Mouse (Mus musculus) megakaryocyte-erythroid progenitor cell, adult 5-6 weeks (primary cell): ENCODE results near the gene Myo10. TPM values are rescaled to one million over a fixed set of nuclear protein-coding genes. Genes with fewer than 3 reads are reported as not detected.

Experiments
- ATAC-seq: replicated peaks from 2 replicates; pipeline ENCODE4 v1.8.0; 2016; ENCODE audit warnings: mild to moderate bottlenecking, inconsistent platforms; ENCODE audit not compliant: severe bottlenecking, poor library complexity, low FRiP score, low TSS enrichment
- total RNA-seq, 2 experiments: library from RNA; stranded (forward) in 1 of 2; stranded (reverse) in 1 of 2; fragments of 200-1000, 215-1000 nt in 1 of 2; fragments of >200 nt in 1 of 2; fragmentation: Nextera tagmentation in 1 of 2; gene quantifications; 2 replicates each; pipeline ENCODE4 v1.2.3; 2014 to 2017

Gene Myo10
- total RNA-seq, 2 experiments from 2014 or later, result 1.6 to 6.8 TPM

DNA sequence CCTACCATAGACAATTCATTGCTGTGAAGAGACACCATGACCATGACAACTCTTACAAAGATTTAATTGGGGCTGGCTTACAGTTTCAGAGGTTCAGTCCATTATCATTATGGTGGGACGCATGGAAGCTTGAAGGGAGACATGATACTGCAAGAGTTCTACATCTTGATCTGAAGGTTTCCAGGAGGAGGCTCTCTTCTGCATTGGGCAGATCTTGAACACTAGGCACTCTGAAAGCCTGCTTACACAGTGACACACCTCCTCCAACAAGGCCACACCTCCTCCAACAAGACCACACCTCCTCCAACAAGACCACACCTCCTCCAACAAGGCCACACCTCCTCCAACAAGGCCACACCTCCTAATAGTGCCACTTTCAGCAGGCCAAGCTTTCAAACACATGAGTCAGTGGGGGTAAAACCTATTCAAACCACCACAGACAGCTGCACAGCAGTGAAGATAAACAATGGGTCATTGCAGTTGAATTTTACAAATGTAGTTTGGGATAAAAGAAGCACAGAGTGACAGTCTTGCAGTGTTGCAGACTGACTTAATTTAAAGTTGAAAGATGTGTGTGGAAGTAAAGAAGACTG lies 225.3 kb downstream of the Myo10 start:
- ATAC-seq, result no peak

DNA sequence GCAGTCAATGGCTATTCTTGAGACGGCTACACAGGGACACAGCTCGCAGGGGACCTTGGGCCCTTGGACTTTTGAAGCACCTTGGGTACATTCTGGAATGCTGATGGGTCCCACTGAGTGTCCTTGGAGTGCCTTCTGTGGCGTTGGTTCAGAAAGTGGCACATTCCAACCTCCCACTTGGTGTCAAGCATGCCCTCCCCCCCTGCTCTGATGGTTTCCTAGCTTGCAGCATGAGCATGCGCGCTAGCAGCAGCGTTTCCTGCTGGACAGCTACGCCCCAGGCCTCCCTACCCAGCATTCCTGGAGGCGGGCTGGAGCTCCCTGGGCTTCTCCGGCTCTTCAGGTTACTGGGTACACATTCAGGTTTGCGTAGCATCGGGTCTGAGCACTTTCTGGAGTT lies 228.2 kb downstream of the Myo10 start:
- no peak for ATAC-seq

GRCm38 (mm10) chr15:25854270-25854904 lies 232.1 kb downstream of the Myo10 start:
- no peak for ATAC-seq

- ATAC-seq, result no peak
Observed at GRCm38 (mm10) chr15:25858611-25859058, 236.3 kb downstream of the Myo10 start.

GRCm38 (mm10) chr15:25859469-25859868 lies 237.1 kb downstream of the Myo10 start:
- no peak for ATAC-seq

DNA sequence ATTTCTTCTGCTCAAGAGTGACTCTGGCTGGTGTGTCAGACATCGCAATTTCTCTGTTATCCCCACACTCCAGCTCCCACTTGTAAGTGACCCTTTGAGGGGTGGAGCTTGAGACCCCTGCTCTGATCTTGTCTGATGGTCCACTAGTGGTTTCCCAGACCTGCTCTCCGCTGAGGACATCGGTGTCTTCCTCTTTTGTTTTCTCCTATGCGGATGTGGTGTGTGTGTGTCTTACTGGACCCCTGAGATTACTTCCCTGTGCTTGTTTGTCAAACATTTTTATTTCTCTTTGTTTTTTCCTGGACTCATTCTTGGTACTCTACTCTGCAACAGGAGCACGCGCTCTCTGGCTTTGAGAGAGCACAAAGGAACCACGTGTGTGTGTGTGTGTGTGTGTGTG lies 239.6 kb downstream of the Myo10 start:
- ATAC-seq, result no peak

Other genes with a start within 250 kb of the Myo10 start
- gene Basp1, start 208.8 kb upstream of the Myo10 start, total RNA-seq (2014; fragmentation: Nextera tagmentation), result 0.40 and 0.52 TPM in 2 replicates
- gene Basp1, start 208.8 kb upstream of the Myo10 start, total RNA-seq (2017), result 2.0 and 4.8 TPM in 2 replicates
- gene Retreg1, start 220.7 kb downstream of the Myo10 start, total RNA-seq (2014; fragmentation: Nextera tagmentation), result 9.7 and 12.3 TPM in 2 replicates
- gene Retreg1, start 220.7 kb downstream of the Myo10 start, total RNA-seq (2017), result 20.6 and 58.2 TPM in 2 replicates